Mouse (Mus musculus) cerebellum, postnatal 36 days (tissue): ENCODE measurements around the gene Nup205.

Experiments
- DNase-seq, 2 experiments: peaks; one replicate each; pipeline ENCODE4 v3.0.0; 2021 to 2022; ENCODE audit warnings: mixed read lengths in 2 of 2

The Nup205 gene

DNA sequence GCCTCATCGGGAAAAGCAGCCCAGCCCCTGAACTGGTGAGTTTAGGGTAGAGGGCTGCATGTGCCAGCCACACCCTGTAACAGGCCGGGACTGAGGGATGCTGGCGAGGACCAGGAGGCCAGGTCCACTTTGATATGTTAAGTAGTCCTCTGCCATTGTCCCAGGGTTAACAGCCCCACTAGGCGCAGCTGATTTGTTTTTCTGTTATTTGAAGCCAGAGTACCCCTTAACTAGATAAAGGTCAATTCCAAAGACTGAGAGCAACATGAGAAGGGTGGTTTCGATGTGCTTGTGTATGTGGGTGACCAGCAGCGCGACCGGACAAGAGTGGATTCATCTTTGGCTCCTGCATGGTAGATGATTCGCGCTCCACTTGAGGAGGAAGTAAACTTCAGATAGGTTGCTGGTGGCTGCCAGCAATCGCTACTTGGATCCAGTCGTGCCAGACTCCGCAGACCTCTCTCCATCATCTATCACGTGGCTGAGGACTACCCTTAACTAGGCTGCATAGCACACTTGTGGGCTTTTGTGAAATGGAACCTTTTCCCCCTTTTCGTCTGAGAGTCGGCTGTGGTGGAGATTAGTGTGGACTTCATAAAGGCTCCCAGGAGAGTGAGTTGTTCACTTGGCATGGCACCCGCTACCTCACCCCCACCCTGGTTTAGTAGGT is 74.7 kb downstream of the Nup205 start:
- DNase-seq, result no peak

DNA sequence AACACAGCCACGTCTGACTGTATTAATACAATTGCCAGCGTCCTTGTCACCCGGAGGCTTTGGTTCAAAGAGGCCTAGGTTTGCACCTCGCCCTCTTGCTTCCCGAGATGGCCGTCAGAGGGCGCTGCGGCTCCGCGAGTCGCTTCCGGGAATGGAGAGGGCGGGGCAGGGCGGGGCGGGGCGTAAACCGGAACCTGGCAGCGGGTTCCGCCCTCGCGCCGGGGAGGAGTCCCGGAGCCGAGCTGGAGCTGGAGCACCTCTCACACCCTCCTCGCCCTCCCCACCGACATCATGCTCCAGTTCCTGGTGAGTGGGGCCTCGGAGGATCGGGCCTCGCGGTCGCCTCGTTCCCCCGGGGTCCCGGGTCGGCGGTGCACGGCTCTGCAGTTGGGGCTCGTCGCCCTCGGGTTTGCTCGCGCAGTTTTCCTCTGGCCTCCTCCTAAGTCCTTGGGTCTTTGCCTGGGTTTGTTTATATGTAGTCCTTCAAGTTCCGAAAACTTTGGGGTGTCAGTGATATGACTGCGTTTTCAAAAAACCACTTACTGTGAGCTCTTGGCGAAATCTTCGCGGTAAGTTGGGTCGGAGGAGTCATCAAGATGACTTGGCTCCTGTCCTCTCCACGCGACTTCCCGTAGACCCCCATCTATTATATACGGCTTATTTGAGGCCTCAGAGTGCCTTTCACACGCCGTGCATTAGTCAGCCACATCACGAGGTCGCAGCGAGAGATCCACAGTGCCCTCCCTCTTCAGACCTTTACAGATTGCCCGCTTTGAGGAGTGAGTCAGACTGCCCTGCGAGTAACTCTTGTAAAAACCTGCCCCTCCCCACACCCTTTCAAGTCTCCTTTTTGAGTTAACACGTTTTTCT is 75.5 kb downstream of the Nup205 start:
- peak; percentile 91 to 92 for DNase-seq

GRCm38 (mm10) chr6:35253474-35253873 is 76.3 kb downstream of the Nup205 start:
- DNase-seq, result no peak

DNA sequence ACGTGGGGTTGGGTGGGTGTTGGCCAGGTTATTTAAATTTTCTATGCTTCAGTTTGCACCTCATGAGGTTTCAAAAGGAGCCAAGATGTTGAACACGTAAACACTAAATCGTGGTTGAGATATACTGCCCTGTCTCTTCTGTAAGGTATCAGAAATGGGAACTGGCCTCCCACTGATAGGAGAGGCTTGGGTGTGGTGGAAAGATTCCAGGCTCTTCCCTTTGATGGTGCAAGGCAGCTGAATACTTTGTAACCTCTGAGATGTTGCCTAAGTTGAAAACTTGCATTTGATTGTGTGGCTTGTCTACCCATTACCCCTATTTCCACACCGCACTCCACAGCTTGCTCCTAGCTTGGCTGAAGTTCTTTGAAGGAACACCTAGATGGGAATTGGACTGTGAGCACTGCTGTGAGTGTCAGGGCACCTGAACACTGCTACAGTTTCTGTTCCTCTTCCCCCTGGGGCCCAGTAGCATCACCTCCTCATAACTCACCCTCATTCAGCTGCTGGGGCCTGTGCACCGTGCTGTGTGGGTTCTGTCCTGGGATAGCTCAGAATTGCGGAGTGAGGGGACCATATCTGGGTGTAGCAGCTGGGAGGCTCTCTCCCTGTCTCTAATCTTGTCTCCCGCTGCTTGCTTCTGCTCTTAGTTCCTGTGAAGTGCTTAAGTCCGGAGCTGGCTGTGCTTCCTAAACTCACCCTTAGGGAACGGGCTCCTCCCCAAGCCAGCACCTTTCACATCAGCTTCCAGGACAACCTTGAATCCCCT is 77.1 kb downstream of the Nup205 start:
- DNase-seq, result no peak

DNA sequence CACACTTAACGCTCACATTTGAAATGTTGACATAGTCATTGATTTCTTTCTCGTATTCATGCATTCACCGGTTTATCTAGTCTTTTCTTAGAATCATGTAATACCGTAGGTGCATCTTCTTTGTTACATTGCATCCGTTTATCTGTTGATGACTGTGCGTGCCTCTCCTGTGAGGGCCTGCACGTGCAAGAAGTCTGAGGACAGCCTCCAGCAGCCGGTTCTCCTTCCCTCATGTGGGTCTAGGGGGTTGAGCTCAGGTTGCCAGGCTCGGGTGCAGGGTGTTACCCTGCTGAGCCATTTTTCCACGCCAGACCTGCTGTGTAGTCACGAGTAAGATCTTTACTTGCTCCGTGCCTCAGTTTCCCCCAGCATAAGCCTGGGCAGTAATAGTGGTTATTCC is 77.8 kb downstream of the Nup205 start:
- DNase-seq, result no peak

DNA sequence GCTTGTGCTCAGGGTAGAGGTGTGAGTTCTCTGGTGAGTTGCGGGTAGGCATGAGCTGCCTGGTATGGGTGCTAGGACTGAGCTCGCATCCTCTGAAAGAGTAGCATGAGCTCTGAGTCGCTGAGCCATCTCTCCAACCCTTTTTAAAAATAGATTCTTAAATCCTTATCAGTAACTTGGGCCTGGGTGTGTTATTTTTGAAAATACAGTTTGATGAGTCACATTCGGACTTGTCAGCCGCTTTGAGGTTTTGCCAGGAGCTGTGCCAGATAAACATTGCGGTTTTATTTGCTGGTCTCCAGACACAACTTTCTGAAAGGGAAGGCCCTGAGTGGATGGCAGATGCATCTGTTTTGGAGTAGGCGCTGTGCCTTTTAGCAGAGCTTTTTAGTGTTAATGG is 79.5 kb downstream of the Nup205 start:
- DNase-seq, result no peak

DNA sequence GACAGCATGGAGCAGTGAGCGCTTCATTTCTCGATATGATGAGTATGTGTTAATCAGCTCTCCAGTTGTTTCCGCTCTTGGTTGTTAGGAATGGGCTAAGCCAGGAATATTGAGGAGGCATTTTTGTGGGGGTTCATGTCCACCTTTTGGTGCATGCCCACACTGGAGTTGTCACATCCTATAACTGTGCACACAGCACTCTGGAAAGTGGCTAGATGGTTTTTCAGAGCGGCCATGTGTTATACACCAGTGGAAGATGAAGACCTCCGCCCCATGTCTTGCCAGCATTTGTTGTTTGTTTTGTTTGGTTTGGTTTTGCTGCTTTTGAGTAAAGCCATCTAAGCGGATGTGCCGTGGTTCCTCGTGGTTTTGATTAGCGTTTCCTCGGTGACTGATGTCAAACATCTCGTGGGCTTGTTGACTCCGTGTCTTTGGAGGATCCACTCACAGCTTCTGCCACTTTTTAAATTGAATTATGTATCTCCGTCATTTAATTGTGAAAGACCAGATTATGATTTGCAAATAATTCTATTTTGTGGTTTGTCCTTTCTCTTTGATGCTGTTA is 80.5 kb downstream of the Nup205 start:
- no peak for DNase-seq

DNA sequence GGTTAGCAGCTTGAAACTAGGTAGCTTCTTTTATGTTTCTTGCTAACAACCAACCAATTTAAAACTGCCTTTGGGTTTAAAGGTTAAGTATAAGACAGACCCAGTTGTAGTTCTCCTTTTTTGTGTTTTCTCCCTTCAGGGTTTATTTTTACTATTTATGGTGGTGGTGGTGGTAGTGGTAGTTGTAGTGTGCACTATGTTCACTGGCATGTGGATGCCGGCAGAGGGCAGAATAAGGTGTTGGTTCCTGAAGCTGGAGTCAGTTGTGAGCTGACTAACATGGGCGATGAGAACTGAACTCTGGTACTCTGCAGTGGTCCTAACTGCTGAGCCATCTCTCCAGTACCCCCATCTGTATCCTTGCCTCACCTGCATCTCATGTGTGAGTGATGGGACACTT is 81.7 kb downstream of the Nup205 start:
- no peak for DNase-seq

GRCm38 (mm10) chr6:35259526-35259925 is 82.3 kb downstream of the Nup205 start:
- no peak for DNase-seq

DNA sequence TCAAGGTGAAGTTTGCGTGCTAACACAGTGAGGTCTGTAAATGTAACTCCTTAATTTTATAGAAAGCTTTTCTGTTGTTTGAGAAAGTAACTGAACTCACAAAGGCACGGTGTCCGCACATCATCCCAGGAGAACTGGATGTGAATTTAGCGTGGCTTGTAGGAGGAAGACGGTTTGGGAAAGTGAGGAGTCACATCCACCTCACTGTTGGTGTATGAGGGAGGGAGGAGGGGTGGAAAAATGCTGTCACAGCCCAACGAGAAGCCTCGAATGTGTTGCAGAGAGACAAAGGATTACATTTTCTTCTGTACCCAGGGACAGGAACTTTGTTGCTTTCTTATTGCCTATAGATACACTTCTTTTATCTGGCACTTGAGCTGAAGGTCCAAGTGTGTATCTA is 83.3 kb downstream of the Nup205 start:
- DNase-seq, result no peak

DNA sequence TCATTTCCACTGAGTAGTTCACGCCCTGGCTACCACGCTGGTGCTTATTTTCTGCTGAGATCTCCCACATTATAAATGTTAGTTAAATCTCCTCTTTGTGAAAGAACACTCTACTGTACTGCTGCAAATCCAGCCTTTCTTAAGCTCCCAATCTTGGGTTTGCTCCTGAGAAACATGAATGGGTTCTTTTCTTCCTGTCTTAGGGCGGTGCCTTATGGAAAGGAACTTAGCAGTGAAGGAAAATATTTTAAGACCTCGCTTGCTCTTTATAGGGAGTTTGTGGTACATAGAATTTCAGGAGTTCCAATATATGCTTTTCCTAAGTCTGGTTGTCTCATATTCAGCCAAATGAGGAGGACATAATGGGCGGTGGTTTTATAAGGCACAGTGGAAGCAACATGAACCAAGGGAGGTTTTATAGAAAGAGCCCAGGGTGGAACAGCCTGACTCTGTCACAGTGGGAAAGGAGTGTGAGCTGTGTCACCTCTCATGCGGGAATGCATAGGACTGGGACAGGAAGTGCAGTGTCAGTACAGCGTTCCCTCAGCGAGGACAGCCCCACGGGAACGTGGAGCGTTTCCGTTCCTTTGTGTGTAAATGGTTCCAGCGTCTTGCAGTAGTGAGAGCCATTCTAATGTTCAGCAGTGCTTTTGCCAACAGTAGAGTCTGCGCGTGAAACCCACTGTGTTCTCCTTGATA is 88.5 kb downstream of the Nup205 start:
- no peak for DNase-seq

GRCm38 (mm10) chr6:35268711-35269110 is 91.5 kb downstream of the Nup205 start:
- DNase-seq, result no peak

GRCm38 (mm10) chr6:35269643-35270042 is 92.4 kb downstream of the Nup205 start:
- DNase-seq, result no peak

GRCm38 (mm10) chr6:35271094-35271855 is 94.1 kb downstream of the Nup205 start:
- DNase-seq, result peak; percentile 30 to 34

DNA sequence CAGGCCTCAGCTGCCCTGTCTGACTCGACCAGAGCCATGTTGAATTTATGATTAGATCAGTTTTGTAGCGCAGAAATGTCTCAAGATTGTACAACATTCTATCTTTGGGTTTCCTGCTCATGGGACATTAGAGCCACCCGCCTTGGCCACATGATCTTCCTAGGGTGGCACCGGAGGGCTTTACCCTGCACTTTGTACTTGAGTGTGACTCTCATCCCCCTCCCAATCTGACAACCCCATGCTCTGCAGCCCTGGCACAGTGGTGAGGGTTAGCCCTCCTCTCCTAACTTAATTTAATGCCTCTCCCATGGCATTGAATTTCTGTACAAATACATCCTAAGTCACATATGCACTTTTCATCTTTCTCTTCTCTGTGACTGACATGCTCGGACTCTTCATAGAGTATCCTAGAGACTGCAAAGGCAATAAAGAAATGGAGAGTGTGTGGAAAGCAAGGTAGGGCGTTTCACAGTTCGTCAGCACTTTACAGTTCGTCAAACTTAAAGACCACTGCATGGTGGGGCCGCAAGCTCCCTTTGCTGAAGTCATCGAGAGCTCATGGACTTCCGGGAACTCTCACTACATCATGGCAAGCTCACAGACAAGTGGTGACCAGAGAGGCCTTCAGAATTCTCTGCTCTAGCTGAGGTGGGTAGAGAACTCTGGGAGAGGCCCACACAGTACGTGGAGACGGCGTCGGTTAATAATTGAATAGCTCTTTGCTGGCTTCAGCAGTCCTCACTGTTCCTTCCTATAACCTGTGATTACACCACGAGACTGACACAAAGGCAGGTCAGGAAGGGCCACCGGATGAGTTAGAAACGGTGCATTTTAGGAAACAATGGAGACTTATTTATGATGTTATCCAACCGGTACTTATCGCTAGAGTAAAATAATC is 94.9 kb downstream of the Nup205 start:
- DNase-seq, result no peak

DNA sequence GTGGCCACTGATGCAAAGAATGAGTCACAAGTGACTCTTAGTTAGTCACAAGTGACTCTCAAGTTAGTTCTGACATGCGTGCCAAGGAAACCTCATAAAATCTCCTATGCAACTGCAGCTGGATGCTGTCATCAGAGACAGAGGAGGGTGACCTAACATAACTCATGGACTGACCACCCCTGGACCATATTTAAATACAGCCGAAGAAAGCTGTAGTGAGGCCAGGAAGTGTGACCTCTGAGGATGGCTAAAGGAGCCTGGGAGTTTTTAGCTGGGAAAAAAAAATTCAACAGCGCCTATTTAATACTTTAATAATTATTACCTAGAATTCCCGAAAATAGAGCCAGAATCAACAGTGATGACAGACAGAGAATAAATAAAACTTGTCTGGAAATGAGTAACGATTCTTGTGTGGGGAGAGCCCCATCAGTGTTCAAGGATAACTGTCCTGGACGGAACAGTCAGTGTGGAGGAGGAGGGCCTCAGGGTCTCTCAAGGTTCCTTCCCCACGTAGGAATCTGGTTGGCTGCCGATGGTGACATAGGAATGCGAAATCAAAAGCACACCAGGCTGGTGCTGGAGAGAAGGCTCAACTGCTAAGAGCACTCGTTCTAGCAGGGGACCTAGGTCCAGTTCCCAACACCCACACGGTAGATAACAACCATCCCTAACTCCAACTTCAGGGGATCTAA is 96.3 kb downstream of the Nup205 start:
- no peak for DNase-seq

DNA sequence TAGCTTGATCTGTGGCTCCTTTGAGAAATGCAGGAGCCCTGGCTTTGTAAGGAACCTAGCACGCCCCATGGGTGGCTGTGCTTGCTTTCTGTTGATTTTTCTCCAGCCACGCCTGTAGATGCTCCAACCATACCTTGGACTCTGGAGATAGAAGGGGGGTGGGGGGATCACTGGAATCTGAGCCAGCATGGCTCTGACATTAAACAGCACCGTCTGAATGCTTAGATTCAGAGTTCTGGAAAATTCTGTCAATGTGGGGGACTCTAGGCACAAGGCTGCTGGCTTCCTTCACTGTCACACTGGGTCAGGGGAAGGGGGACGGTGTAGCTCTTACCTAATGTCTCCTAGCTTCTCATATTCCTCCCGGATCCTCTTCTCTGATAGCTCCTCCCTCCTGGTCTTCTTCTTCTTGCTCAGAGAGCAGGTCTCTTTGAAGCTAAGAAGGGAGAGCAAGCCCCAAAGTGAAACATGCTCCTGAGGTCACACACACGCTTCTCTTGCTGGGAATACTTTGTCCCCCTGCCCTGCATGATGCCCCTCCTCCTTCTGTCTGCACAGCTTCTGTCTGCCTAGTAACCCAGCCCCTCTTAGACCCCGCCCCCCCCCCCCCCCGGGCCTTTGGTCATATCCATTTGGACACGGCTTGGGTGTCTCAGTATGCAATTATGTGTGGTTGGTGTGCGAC is 100.8 kb downstream of the Nup205 start:
- no peak for DNase-seq

DNA sequence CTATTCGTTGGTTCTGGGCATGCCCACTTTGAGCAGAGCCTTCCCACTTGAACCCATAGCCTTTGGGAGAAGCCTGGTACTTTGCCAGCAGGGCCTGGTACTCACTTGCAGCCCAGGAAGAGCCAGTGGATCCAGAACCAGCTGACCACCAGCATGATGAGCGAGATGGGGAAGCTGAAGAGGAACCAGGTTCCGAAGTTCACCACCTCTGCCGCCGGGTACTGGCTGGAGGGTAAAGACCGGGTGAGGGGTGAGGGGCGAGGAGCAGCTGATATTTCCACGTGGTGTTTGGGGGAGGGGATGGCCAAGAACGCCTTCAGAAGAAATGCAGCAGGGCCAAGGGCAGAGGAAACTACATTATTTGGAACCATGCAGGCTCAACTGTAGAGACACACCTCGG is 102.1 kb downstream of the Nup205 start:
- DNase-seq, result no peak

- DNase-seq, result peak; percentile 20 to 29
Observed at GRCm38 (mm10) chr6:35288114-35288761, 111.0 kb downstream of the Nup205 start.
